Mouse (Mus musculus) kidney, postnatal 10 days (tissue): ENCODE measurements around the gene Rora.

ENCODE experiments used
- DNase-seq: peaks from one replicate; pipeline ENCODE4 v3.0.0; 2021; ENCODE audit warnings: mixed read lengths

Rora gene

DNA sequence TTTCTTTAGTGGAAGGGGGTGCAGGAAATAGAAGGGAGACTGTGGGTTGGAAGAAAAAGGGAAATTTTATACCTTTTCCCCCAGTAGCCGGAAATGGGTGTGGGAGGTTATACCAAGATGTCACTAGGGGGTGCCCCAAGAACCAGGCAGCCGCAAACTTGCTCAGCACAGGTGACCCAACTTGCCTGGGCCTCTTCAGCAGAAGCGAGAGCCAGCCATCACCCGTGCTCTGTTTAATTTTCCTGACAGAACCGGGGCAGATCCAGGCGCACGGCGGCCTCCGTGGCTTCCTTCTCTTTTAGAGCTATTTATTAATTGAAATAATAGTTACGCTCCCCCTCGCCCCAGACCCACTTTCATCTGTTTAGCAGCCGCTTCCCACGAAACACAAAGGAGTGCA is 313.0 kb downstream of the Rora start:
- peak; percentile 32 for DNase-seq

DNA sequence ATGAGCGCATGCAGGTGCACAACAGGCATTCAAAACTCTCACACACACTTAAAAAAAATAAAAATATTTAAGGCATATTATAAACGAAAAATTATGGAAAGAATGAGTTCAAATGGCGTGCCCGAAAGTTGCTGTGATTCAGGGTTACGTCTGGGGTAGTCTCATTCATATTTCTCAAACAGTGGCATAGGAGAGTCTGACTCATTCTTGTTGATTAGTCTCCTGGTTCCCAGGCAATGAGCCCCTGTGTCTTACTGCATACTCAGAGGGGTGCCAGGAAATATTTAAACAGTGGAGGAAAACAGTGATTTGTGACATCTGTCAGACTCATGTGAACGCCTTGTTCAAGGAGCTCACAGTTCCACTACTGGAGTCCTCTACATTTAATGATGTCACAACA is 316.5 kb downstream of the Rora start:
- no peak for DNase-seq

DNA sequence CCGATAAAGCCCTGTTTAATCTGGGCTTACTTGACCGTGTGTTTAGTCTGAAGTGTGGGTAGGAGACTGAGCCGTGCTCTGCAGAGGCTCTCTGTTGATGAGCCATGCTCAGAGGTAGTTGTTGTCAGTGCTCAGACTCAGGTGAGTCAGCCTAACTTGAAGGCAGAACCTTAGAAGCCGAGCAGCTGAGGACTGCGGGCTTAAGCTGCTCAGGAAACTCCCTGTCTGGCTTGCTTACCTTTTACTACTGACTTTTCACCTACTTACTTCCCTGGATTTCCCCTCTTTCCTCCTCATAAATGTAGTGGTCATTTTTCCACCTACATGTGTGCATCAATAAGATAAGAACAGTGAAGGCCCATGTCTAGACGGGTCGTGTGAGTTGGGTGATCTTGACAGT is 318.7 kb downstream of the Rora start:
- DNase-seq: no peak

DNA sequence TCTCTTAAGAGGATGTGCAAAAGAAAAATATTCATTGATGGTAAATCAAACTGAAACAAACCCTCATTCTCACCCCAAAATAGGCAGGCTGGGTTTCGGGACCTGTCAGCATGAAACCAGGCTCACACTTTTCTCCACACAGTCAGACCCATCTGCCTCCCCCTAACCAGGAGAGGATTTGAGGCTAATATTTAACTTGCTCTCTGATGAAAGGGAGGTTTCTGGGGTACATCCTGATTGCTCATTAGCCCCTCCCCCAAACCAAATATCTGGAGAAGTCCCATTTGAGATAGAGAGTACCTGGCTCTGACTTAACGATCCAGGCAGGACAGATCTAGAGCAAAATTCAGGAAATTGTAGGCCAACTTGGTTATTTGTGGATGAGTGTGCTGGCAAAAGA is 320.9 kb downstream of the Rora start:
- DNase-seq: no peak

DNA sequence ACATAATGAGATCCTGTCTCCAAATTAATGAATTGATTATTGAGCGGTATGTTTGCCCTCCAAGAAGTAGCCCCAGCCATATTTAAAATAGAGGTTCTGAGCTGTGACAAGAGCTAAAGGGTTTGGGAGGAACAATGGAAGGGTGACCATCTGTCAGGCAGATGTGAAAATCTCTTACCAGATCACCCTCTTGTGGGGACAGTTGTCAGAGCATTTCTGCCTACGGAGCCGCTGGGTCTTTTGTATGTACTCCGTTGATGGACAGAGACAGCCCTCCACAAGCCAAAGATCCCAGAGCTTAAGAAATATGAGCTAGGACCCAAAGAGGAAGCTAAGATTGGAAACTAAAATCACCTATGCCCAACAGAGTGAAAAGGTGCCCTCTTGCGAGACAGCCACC is 322.6 kb downstream of the Rora start:
- DNase-seq: no peak

DNA sequence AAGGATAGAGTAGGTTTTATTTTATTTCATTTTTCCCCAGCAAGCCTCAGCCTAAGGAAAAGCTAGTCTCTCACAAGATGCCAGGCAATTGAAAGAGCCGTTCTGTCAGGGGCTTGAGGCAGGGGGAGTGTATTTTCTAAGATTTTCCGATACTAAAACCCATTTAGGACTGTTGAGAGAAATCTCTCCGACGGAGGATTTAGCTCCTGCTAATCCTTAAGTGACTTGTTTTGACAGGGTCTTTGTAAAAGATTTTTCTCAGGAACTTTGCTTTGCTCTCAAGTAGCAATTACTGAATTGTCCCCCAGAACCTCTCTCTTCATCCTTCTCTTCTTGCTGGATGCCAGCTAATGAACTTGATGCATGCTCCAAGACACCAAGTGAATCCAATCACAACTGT is 323.3 kb downstream of the Rora start:
- DNase-seq: no peak

DNA sequence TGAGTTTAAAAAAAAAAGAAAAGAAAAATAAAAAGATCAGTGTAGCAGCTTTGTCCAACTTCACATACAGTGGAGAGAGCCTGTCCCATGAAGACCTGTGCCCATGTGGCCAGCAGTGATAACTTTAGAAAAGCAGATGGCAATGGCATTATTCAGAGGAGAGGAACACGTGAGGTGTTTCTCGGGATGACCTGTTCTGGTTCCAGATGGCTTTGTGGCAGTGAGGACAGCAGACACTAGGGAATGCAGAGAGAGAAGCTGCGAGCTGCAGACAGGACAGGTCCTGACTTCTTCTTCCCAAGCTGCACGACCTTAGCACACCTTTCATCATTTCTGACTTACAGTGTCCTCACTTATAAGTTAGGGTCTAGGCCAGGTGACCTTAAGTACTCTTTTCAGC is 325.1 kb downstream of the Rora start:
- DNase-seq: no peak

DNA sequence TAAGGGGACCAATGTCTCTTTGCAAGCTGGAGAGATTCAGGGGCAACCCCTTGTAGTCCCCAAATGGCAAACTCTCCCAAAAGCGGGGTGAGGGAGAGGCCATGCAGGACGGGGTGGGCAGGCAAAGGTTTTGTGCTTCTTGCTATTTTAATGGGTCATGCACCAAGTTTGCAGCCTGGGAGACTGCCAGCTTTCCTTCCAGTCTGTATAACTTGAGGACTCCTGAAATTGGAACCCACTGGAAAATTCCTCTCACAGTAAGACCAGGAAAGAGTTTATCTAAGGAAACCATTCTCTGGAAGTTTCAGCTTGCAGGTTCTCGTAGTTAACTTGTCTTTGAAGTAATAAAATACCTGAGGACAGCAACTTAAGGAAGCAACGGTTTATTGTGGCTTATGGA is 326.5 kb downstream of the Rora start:
- DNase-seq: no peak

DNA sequence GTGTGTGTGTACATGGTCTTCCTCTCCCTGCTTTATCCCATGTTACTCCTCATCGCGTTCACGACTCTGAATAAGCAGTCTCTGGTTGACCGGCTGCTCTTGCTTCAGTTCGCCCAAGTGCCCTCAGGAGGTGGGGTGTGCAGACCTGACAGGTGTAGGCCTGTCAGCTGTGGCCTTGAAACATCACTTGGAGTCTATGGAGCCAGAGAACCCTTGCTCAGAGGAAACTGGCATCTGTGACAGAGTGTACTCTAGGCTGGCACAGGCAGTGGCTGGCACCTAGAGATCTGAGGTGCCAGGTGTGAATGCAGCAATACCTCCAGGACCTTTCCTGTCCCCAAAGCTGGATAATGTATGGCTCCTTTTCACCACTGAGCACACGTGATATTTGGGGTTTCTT is 331.5 kb downstream of the Rora start:
- DNase-seq: no peak

DNA sequence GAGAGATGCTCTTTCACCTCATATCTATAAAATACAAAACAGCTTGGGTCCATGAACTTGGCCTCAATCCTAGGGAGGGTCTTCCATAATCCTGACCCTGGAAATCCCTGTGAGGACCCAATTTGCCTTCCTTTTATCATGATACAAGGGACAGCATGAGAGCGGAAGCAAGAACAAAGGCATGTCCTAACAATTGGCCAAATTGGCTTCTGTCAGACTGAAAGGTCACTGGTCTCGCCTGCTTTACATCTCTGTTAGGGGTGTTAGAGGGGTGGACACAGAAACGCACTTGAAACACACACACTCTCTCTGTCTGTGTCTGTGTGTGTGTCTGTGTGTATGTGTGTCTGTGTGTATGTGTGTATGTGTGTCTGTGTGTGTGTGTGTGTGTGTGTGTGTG is 332.2 kb downstream of the Rora start:
- no peak for DNase-seq

DNA sequence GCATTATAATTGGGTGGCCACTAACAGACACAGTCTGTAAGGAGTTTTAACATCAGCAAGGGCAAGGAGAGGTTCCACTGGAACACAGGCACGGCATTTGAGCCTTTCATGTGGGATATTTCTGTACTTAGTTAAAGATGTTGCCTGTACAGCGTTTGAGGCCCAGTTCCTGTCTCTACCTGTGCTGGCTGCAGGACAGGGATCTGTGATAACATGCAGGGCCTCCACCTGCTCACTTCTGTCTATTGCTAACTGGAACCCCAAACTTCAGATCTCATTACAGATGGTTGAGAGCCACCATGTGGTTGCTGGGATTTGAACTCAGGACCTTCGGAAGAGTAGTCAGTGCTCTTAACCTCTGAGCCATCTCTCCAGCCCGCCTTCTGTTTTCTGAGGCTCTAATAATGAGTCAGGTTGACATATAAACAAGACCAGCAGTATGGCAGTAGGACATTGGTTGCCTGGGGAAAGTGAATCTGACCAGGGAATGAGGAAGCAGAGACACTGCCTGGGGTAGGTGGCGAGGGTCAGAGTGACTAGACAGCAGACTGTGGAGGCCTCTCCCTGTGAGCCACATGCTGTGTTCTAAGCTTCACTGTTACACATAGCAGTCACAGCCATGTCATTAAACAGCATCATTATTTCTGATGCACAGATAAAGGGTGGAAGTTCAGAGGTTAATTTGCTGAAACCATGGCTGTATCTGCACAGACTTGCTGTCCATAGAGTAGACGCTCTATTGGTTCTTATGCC is 333.9 kb downstream of the Rora start:
- no peak for DNase-seq

DNA sequence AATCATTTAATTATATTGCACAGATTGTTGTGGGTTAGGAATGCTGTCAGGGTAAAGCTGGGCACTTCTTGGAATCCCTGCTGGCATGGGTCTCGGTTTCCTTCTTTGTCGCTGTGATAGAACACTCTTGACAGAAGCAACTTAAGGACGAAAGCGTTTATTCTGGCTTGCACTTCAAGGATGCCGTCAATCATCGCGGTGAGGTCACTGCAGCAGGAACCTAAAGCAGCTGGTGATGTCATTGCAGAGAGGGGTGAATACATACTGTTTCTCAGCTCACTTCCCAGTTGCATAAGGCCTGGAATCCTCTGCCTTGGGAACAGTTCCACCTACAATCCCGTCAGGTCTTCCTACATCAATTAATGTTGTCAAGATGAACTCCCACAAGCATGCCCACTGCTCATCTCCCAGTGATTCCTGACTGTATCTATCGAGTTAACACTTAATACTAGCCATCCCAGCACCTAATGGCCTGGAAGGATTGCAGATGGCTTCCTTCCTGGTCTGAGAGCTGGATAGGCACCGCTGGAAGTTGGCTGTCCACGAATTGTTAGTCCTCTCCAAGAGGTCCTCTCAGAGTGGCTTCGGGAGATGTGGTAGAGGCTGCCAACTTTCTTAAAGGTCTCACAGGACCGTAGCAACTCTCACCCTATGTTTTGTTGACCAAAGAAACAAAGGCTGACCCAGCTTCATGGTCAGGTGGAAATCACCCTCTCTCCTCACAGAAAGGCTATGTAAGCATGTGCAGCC is 334.8 kb downstream of the Rora start:
- no peak for DNase-seq

DNA sequence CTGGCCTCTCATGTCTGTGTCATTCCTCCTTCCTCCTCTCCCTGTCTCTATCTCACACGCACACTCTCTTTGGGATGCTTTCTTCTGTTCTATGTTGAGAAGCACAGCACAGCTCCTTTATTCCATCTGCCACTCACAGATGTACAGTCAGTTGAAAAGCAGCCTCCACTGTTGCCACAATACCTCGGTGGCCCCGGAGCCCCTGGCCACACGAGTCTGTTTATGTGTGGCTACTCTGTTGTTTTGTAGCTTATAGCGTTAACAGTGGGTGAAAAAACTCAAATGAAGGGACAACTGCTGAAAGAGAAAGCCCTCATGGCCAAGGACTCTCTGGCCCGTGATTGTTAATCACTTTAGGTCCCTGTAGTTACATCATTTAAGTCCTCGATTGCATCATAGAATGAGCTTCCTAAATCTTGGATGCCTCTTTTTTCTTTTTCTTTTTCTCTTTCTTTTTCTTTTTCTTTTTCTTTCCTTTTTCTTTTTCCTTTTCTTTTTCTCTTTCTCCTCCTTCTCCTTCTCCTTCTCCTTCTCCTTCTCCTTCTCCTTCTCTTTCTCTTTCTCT is 336.4 kb downstream of the Rora start:
- DNase-seq: no peak

DNA sequence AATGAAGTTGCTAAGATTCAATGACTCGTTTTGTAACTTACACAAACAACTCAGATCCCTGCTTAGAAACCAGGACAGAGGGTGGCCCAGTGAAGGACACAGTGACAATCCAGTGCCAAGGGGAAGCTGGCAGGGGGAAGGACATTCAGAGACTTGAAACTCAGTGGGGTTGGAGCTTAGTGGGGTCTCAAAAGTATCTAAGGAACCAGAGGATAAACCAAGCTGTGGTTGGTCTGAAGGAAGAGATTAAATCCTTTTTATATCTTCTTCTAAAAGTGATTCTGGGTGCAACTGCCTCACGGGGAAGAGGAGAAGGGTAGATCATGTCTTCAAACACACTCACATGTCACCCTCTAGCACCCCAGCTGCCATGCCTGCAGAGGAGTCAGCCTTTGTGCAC is 340.3 kb downstream of the Rora start:
- no peak for DNase-seq

DNA sequence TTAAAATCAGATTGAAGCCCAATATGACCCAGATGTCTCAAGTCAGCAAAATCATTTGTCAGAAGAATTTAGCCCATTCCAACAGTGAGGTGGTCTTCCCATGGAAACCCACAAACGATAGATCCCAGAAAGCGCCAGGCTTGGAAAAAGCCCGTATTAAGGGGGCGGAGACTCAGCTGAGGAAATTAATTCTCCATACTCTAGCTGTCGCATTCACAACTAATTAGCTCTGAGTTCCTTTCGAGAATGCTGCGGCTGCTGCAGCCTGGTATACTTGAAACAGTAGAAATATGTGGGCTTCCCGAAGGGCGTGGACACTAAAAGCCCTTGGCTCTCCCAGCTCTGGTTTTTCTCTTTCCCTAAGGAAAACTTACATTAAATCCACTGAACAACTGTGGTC is 345.4 kb downstream of the Rora start:
- DNase-seq: no peak

DNA sequence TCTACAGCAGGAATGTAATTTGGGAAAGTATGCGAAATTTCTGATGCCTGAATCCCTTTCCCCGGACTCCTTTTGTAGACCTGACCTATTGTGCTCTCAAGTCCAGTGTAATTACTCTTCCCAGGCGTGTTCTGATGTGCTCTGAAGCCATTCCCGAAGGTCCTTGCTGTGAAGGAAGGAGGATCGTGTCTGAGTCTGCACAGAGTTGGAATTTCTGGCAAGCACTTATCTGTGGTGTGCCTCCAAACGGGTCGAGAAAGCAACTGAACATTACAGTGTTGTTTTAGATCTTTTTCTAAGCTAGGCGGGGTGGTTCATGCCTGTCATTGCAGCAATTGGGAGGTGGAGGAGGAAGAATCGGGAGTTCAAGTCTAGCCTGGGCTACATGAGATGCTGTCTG is 350.9 kb downstream of the Rora start:
- no peak for DNase-seq

DNA sequence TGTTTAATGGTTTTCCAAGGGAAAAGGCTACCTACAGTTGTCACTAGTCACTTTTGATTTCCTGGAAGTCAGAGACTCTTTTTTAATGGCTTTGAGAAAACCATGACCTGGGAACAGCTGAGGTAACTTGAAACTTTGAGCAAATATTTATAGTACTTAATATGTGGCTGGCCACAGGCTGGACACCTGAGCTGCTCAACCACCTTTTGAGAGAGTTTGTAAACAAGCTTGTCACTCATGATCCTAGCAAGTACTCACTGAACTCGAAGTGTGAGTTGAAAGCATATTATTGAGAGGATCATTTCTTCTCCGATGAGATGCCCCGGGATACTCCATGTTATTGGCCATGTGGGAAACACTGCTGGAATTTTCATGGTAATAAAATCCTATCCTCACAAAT is 353.1 kb downstream of the Rora start:
- DNase-seq: no peak

DNA sequence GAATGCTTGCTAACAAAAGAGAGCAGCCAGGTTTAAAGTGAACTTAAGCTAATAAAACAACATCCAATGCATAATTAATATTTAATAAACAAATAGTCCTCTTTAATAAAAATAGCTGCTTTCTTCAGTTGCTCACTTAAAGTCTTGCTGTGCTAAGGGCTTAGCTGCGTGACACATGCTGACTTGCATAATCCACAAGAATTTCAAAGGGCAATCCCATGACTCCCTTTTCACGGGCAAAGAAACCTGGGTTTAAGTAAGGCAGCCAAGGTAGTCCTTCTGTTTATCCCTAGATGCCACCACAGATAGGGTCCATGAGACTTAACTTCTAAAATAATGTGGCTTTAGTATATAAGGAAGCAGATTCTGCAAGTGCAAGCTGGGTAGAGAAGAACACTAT is 355.1 kb downstream of the Rora start:
- DNase-seq: no peak

DNA sequence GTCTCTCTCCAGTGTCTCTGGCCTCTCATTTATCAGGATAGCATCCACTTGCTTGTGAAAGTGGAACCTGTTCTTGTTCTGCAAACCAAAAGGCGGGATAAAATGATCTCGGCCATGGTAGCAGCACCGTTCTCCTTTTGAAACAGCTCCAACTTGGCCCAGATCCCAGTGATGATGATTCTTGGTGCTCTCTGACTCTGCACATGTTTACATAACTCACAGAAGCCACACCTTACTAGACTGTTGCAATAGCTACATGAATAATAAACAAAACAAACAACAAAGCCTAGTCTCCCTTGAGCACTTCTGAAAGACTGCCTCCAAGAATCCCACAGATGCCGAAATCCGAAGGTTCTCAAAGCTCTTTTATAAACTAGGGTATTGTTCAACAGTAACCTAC is 357.3 kb downstream of the Rora start:
- peak; percentile 19 for DNase-seq

DNA sequence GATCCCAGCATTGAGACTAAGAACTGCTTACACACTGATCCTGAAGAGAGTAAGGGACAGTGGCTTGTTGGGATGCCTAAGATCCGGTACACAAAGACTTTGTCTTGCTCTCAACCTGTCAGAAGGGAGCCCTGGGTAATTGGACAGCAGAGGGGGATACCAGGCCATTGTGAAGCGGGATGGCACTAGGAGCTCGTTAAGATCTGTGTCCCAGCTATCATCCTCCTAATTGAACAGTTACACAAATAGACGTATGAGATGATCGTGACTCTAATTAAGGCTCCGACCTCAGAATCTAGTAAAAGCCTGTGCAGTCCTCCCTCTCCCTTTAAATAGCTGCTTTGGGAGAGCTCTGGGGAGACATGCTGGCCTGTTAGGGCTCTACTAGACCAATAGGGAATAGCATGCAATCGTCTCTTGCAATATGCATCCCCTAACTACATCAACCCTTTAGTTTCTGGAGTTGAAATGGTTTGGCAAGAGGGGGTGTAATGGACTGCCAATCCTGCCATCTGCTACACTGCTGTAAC is 359.7 kb downstream of the Rora start:
- no peak for DNase-seq

DNA sequence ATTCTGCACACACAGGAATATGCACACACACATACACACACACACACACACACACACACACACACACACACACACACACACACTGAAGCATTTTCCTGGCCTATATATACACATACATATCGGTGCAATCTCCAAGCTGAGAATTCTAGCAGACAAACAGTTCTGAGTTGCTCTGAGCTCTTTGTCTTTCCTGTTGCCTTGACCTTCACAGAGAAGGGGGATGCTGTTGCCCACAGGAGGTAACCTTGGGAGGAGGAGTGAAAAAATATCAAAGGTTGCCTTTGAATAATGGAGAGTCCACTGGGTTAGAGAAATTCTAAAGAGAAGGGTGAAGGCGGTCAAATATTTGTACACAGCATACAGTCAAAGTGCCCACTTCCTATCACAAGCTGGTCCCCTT is 360.6 kb downstream of the Rora start:
- DNase-seq: no peak

DNA sequence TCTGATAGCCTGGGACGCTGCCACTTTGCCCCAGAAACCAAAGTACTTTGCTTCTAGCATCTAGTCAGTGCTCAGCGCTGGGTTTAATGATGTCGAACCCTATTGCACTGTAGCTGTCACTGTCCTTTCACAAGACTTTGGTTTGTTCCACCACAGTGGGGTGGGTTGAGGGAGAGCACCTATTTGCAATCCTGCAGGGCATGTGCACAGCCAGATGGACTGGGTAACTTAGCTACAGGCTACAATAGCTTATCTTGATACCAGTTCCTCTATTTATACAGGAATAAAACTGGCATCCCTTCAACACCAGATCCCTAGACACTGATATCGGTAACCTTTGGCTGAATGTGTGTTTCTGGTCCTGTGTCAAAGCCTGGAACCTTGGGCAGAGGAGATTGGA is 366.8 kb downstream of the Rora start:
- DNase-seq: no peak

DNA sequence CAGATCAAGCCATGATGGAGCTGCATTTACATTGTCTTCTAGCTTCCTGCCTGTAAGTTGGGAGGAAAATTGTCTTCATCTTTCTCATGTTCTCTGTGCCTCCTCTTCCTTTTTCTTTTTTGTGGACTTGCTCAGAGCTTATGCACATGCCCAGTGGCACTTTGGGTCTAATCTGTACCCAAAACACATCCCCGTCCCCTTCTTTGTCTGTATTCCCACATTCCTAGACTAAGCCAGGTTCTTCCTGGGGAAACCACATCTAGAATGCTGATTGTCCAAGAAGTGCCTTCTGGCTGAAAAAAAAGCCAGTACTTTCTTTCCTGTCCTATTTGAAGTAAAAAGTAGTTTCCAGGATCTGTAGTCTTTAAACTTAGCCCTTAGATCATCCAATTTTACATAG is 367.9 kb downstream of the Rora start:
- DNase-seq: no peak

DNA sequence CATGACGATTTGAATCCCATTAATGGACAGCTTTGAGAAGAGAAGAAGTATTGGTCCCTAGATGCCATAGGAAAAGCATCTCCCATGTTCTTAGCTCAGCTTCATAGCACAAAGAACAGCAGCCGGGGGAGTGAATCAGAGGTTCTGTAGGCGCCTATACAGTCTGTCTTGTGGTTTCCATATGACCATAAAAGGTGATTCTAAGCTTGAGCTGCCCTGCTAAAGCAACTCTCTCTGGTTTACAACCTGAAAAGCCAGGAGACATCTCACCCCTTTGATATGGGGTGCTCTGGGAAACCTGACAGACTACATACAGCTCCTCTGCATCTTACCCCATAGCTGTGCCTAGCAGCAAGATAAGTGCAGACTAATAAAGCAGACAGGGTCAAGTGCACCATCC is 369.7 kb downstream of the Rora start:
- DNase-seq: no peak
